Mouse (Mus musculus) forebrain, embryonic 16.5 days (tissue): ENCODE data around the gene Atg10. TPM values are rescaled to one million over a fixed set of nuclear protein-coding genes. Genes with fewer than 3 reads are reported as not detected.
A peak's percentile ranks its signal among the peaks of the same experiment; 100 is the strongest.

Source experiments
- ATAC-seq: fragments of 200-750 bp; cut with Nextera tagmentation; 2 replicates; pipeline ENCODE4 v1.8.0; 2017; ENCODE audit warnings: mild to moderate bottlenecking, moderate library complexity
- H3K27ac ChIP-seq: fragments of 300-500 bp; sonication (generic); 2 replicates; pipeline ENCODE4 v1.5.1; 2014; ENCODE audit warnings: low read length, control low read depth
- H3K27me3 ChIP-seq: fragments of 300-500 bp; sonication (generic); replicated peaks from 2 replicates; pipeline ENCODE4 v1.6.1; 2014; ENCODE audit warnings: low read length; ENCODE audit not compliant: control insufficient read depth, insufficient read depth
- H3K36me3 ChIP-seq: fragments of 300-500 bp; sonication (generic); 2 replicates; pipeline ENCODE4 v1.6.1; 2014; ENCODE audit not compliant: control insufficient read depth, insufficient read depth
- H3K4me1 ChIP-seq: fragments of 300-500 bp; sonication (generic); replicated peaks from 2 replicates; pipeline ENCODE4 v1.6.1; 2014; ENCODE audit warnings: low read length; ENCODE audit not compliant: control insufficient read depth, insufficient read depth
- H3K4me2 ChIP-seq: fragments of 300-500 bp; sonication (generic); 2 replicates; pipeline ENCODE4 v1.6.1; 2014; ENCODE audit warnings: mild to moderate bottlenecking, low read length, control low read depth
- H3K4me3 ChIP-seq: fragments of 300-500 bp; sonication (generic); replicated peaks from 2 replicates; pipeline ENCODE4 v1.5.1; 2014; ENCODE audit warnings: mild to moderate bottlenecking, low read length, control low read depth
- H3K9ac ChIP-seq: fragments of 300-500 bp; sonication (generic); replicated peaks from 2 replicates; pipeline ENCODE4 v1.6.1; 2014; ENCODE audit warnings: low read depth, low read length, control low read depth
- H3K9me3 ChIP-seq: fragments of 300-500 bp; sonication (generic); 2 replicates; pipeline ENCODE4 v1.6.1; 2016; ENCODE audit warnings: low read length; ENCODE audit not compliant: control insufficient read depth
- WGBS: fragments of 180-500 bp; shearing (Covaris S2); extraction: QIAGEN DNeasy Blood & Tissue Kit; methylation state at CpG from one replicate; pipeline ENCODE4 v1.1.7; 2014; 5-methylcytosine and 5-hydroxymethylcytosine counted together
- polyA plus RNA-seq: library from polyadenylated mRNA; unstranded; fragments of >200 nt; fragmentation: Nextera tagmentation; extraction: Ambion mirVana; gene quantifications from 2 replicates; pipeline ENCODE4 v1.2.1, GENCODE M21; 2015

Atg10 gene
- polyA plus RNA-seq, 1 experiment from 2014 or later, result 14.0 TPM

GRCm38 (mm10) chr13:90981798-90982197 lies 242.0 kb downstream of the Atg10 start:
- ATAC-seq, result no peak
- no peaks in the 10 kb centered on the region for H3K9me3 ChIP-seq
- H3K27ac ChIP-seq, result no peak overlapping the region
- no peaks in the 10 kb centered on the region for H3K36me3 ChIP-seq
- H3K4me3 ChIP-seq, result no peak overlapping the region
- H3K27me3 ChIP-seq, result no peaks in the 10 kb centered on the region
- H3K4me1 ChIP-seq, result no peaks in the 10 kb centered on the region
- 98% methylated on average over 1 of the region's 1 CpGs for WGBS
- no peak overlapping the region for H3K9ac ChIP-seq
- H3K4me2 ChIP-seq, result no peak overlapping the region

DNA sequence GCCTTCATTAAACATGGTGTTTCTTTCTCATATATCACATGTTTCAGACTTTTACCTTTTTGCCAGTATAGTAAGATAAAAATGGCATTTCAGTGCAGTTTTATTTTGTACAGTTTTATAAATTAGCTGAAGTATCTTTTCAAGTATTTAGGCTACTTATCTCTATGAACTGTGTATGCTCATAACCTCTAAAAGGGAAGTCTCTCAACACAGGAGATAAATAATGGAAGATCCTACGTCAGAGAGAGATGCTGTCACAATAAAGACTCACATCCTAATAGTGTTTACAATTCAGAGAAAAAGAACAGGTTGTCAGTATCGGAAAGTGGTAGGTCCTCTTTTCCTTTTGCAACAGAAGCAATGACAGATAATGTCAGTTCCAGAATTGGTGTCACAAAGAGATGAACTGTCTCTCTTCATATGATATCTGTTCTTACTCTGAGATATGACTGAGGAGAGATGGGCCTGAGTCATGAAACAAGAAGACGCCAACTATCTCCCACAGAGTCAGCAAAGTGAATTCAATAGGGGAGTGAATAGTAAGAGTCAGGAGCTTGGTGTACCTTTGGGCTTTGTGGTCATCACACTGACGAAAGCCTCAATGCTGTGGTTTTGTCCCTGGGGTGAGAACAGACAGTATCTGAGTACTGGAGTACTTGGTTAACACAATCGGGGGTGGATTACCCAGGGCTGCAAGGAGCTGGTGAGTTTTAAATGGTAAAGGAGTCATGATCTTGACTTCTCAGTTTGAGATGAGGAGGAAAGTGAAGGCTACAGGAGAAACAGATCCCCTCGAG lies 242.7 kb downstream of the Atg10 start:
- H3K4me2 ChIP-seq, result no peak overlapping the region
- H3K9ac ChIP-seq, result no peak overlapping the region
- 89% methylated on average over 6 of the region's 6 CpGs for WGBS
- ATAC-seq, result no peak
- no peak overlapping the region for H3K27ac ChIP-seq
- no peaks in the 10 kb centered on the region for H3K4me1 ChIP-seq
- H3K36me3 ChIP-seq, result no peaks in the 10 kb centered on the region
- no peak overlapping the region for H3K4me3 ChIP-seq
- no peaks in the 10 kb centered on the region for H3K27me3 ChIP-seq
- H3K9me3 ChIP-seq, result no peaks in the 10 kb centered on the region

DNA sequence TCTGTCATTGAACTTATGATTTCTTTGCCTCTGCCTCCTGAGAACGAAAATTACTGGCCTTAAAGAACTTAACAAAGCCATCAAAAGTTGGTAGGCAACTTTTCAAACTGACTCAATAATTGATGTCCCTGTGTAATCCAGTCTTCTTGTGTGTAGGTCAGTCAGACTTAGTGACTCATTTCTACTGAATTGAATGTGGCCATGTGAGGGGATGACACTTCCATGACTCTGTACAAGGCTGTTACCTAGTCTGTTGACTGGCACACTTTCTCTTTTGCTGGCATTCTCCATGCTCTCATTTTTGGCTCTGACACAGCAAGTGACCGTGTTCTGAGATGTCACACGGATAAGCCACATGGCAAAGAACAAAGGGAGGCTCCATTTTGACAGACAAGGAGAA lies 246.7 kb downstream of the Atg10 start:
- ATAC-seq, result no peak
- no peaks in the 10 kb centered on the region for H3K36me3 ChIP-seq
- H3K27me3 ChIP-seq, result no peaks in the 10 kb centered on the region
- WGBS, result 70% methylated on average over 3 of the region's 3 CpGs
- H3K9ac ChIP-seq, result no peak overlapping the region
- no peak overlapping the region for H3K4me2 ChIP-seq
- peaks cover 8% of the 10 kb centered on the region for H3K4me1 ChIP-seq
- no peak overlapping the region for H3K27ac ChIP-seq
- H3K4me3 ChIP-seq, result no peak overlapping the region
- H3K9me3 ChIP-seq, result no peaks in the 10 kb centered on the region

DNA sequence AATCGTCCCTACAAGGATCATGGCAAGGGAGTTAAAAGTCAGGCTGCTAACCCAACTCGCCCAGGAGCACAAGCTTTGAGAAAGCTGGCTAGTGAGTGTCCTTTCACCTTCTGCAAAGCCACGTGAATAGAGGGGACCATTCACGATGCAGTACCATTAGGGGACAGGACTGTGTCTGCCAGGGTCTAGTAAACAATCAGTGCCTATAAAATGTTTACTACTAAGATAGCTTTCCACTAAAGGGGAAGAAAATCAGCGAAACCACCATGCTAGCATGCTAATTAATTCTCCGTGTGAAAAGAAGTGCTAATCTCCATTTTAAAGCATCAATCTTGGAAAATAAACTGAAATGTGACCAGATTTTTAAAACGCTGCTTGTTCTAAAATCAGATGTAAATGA lies 250.4 kb downstream of the Atg10 start:
- Histone ChIP-seq H3K27me3 (no peaks in the 10 kb centered on the region), H3K4me3 (no peak overlapping the region), H3K9me3 (no peaks in the 10 kb centered on the region), H3K4me2 (no peak overlapping the region), H3K36me3 (no peaks in the 10 kb centered on the region), H3K27ac (peak overlapping the region; percentile 60), H3K9ac (no peak overlapping the region), H3K4me1 (peaks cover 8% of the 10 kb centered on the region)
- ATAC-seq, result peak; percentile 77
- 8% methylated on average over 7 of the region's 7 CpGs for WGBS

DNA sequence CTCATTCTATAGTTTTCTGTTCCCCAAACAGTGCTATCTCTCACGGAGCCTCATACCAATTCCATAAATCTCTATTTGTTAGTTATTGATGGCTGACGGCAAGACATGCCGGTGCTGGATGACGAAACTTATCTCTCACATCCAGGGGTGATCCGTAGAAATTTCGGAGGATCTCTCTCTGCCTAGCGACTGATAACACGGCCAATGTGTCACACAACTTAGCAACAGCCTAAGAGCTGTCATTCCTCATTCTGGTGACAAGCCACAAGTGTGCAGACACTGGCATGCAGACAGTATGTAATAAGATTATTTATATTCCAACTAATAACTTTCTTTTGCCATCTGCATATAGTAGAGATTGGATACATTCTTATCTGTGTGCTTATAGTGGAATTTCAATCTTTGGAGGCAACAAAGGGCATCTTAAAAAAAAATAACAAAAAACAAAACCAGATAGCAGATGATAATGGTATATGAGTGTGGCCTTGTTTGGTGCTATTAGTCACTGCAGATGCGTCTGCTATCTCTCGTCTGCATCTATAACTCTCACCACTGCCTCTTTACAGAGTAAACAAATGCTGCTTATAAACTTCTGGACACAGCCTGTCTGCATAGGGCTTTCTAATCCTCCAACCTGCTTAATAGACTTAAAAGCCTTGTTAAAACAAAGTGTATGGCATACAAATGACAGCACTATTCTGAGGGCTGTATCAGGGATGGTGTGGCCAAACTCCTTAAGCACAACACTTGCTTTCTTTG lies 253.3 kb downstream of the Atg10 start:
- peaks cover 8% of the 10 kb centered on the region for H3K4me1 ChIP-seq
- no peak overlapping the region for H3K4me2 ChIP-seq
- H3K9ac ChIP-seq, result no peak overlapping the region
- no peak for ATAC-seq
- H3K36me3 ChIP-seq, result no peaks in the 10 kb centered on the region
- no peak overlapping the region for H3K27ac ChIP-seq
- H3K4me3 ChIP-seq, result no peak overlapping the region
- H3K9me3 ChIP-seq, result no peaks in the 10 kb centered on the region
- WGBS, result 84% methylated on average over 10 of the region's 10 CpGs
- H3K27me3 ChIP-seq, result no peaks in the 10 kb centered on the region

GRCm38 (mm10) chr13:90968940-90969339 lies 254.8 kb downstream of the Atg10 start:
- no peak overlapping the region for H3K4me2 ChIP-seq
- H3K9ac ChIP-seq, result no peak overlapping the region
- no peaks in the 10 kb centered on the region for H3K9me3 ChIP-seq
- H3K36me3 ChIP-seq, result no peaks in the 10 kb centered on the region
- no peak for ATAC-seq
- no peak overlapping the region for H3K27ac ChIP-seq
- 78% methylated on average over 4 of the region's 4 CpGs for WGBS
- H3K4me3 ChIP-seq, result no peak overlapping the region
- no peaks in the 10 kb centered on the region for H3K27me3 ChIP-seq
- H3K4me1 ChIP-seq, result peaks cover 4% of the 10 kb centered on the region

DNA sequence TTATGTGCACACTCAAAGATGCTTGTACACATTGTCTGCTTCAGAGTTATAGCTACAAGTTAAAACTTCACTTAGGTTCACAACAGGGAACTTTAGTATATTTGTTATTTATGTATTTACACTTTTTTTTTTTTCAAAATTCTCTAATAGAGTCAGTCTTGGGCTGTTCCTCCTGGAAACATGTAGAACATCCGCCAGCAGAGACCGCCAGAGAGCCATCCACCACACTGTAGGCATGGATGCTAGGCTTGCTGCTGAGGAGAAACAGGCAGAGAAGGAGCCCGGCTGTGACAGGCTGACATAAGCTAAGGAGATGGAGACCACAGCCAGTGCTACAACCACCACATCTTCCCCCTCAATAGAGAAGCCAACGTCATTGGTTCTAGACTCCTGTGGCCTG lies 256.3 kb downstream of the Atg10 start:
- Histone ChIP-seq H3K27me3 (no peaks in the 10 kb centered on the region), H3K27ac (no peak overlapping the region), H3K4me3 (no peak overlapping the region), H3K9ac (no peak overlapping the region), H3K4me1 (peaks cover 7% of the 10 kb centered on the region), H3K9me3 (no peaks in the 10 kb centered on the region), H3K36me3 (no peaks in the 10 kb centered on the region), H3K4me2 (no peak overlapping the region)
- ATAC-seq, result peak; percentile 95
- 4% methylated on average over 4 of the region's 4 CpGs for WGBS

- no peak for ATAC-seq
- Histone ChIP-seq H3K4me1 (peaks cover 7% of the 10 kb centered on the region), H3K9me3 (no peaks in the 10 kb centered on the region), H3K27ac (no peak overlapping the region), H3K4me3 (no peak overlapping the region), H3K4me2 (no peak overlapping the region), H3K9ac (no peak overlapping the region), H3K27me3 (no peaks in the 10 kb centered on the region), H3K36me3 (no peaks in the 10 kb centered on the region)
- 85% methylated on average over 8 of the region's 8 CpGs for WGBS
Observed at GRCm38 (mm10) chr13:90965996-90966395, 257.8 kb downstream of the Atg10 start.

GRCm38 (mm10) chr13:90964511-90964910 lies 259.3 kb downstream of the Atg10 start:
- no peak for ATAC-seq
- H3K9me3 ChIP-seq, result no peaks in the 10 kb centered on the region
- no peak overlapping the region for H3K4me2 ChIP-seq
- H3K36me3 ChIP-seq, result no peaks in the 10 kb centered on the region
- 83% methylated on average over 4 of the region's 4 CpGs for WGBS
- H3K27ac ChIP-seq, result no peak overlapping the region
- no peak overlapping the region for H3K4me3 ChIP-seq
- no peak overlapping the region for H3K9ac ChIP-seq
- H3K4me1 ChIP-seq, result peaks cover 7% of the 10 kb centered on the region
- H3K27me3 ChIP-seq, result no peaks in the 10 kb centered on the region
